Mouse (Mus musculus): ENCODE measurements around the gene Sfxn5.

Gene Sfxn5

GRCm38 (mm10) chr6:85333000-85333669 is at the start of gene Sfxn5:
TSS of gene Sfxn5 (minus strand) at chr6:85333422.
- peak; percentile 100 for DNase-seq

- DNase-seq: no peak
Measured at GRCm38 (mm10) chr6:85382791-85383190, 49.6 kb upstream of the Sfxn5 start.

- DNase-seq: peak; percentile 93
Measured at GRCm38 (mm10) chr6:85381648-85382020, 48.4 kb upstream of the Sfxn5 start.

DNA sequence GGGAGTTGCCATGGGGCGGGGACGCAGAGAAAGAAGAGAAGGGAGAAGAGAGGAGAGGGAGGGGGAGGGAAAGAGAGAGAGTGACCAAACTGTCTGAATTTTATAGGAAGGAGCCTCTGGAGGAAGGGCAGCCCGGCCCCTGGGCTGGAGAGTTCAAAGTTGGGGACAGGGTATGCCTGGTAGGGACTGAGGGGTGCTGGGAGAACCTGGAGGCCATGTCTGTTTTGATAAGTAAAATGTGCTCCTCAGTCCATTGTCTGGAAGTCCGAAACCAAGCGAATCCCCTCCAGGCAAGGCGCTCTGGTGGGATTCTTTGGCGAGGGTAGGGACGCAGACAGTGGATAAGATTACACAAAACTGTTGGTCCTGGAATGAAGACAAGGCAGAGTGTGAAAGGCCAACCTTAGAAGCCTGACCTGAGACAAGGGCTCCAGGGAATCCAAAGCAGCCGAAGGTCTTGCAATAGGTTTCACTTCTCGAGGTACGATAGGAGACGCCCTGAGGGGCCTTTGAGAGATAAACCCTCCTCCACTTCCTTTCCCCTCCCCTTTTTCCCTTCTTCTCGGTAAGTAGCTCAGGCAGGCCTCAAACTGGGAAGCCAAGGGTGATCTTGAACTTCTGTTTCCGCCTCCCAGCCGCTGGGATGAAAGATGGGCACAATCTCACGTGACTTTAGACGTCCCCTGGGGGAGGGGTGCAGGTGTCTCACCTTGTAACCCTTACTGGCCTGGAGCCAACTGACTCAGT is 47.9 kb upstream of the Sfxn5 start:
- no peak for DNase-seq

GRCm38 (mm10) chr6:85380201-85380900 is 47.1 kb upstream of the Sfxn5 start:
- peak; percentile 98 for DNase-seq

DNA sequence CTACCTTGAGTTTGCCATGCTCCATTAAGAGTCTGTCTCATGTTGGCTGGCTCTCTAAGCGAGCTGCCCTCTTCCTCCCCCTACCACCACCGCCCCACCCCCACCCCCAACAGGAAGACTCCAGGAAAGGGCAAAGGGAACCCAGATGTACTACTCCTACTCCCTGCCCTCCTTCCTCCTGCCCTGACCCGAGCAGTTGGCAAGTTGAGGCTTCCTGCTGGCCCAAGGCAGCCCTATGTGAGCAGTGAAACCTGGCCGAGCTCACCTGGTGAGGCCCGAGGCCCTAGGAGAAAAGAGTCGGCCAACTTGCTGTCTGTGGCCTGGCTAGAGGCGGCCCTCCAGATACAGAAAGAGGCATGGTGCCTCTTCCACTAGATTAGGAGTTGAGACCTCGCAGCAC is 45.4 kb upstream of the Sfxn5 start:
- peak; percentile 92 for DNase-seq

DNA sequence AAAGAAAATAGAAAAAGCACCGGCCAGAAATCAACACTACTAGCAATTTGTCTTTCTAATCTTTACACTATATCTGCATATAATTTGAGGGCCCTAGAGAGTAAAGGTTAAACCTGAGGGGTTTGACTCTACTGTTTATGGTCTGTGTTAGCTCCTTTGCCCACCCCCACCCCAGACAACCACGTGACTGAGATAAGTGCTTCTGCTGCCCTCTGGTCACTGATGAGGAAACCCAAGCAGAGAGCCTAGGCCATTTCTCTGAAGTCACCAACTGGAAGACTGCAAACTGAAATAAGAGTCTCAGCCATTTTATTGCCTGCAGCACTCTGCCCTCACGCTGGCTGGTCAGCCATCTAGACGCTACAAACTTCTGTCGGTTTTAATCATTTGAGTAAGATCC is 44.7 kb upstream of the Sfxn5 start:
- DNase-seq: no peak

GRCm38 (mm10) chr6:85377066-85377734 is 44.0 kb upstream of the Sfxn5 start:
- DNase-seq: peak; percentile 94

DNA sequence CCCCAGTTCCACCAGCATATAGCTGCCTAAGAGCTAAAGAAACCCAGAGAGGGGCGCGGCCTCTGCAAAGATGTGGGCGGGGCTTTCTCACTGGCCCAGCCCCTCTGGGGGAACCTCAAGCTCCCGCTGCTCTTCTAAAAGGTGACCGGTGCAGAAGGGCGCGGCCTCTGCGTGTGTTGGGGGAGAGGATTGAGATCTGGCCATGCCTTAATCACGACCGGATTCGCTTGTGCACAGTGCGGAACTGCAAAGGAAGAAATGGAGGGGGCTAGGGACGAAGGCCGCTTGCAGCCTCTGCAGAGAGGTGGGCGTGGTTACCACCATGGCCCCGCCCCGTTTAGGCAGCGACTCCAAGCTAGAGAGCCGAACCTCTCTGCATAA is 41.5 kb upstream of the Sfxn5 start:
- DNase-seq: peak; percentile 100

DNA sequence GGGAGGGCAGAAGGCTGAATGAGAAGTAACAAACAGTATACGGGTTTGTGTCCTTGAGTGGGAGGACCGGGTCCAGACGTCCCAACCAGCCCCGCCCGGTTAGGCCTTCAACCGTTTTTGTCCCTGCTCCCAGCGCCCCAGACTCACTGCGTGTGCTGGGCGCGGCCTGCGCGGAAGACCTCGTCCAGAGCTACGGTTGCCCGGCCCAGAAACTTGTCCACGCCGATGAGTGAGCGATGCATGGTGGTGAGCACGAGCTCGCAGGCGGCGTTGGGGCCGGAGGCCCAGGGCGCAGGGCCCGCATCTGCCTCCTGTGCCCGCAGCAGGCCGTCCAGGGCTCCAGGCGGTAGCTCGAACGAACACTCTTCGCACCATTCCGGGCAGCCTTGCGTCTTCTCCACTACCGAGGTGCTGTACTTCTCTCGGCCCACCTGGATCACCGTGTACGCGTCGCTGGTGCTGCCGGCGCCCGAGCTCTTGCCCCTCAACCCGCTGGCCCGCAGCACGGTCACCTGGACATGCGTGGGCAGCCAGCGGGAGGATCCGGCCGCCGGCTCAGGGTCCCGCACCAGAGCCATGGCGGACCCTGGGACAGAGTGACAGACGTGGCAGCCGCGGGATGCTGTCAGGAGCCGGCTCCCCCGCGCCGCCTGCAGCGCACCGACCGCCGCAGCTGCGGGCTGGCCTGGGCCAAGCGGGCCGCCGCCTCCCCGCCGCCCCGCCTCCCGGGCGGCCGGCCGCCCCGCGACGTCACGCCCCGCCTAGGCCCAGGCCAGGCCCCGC is 40.9 kb upstream of the Sfxn5 start, which contains the start of gene Rab11fip5:
Gene Rab11fip5 (minus strand): TSS at position 684 of the 783 bp plus-strand sequence.
- DNase-seq: peak; percentile 96

- DNase-seq: peak; percentile 90
Measured at GRCm38 (mm10) chr6:85373066-85373860, 40.0 kb upstream of the Sfxn5 start.

DNA sequence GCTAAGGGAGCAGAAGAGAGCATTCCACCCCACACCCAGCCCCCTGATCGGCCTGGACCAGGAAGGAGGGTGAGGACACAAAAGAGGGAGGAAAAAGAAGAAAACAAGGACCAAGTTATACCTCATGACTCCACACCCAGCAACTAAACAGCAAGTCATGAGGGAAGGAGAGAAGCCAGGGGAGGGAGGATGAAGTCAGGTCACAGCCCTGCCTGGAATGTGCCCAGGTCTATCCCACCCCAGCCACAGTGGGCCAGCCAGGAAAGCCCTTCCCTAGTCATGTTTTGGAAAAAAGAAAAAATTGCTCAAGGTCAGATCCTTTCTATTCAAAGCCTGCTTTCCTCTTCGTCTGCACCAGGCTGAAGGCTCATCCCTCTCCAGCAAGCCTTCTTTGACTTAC is 39.3 kb upstream of the Sfxn5 start:
- peak; percentile 96 for DNase-seq

- DNase-seq: peak; percentile 96
Measured at GRCm38 (mm10) chr6:85371859-85372405, 38.7 kb upstream of the Sfxn5 start.

DNA sequence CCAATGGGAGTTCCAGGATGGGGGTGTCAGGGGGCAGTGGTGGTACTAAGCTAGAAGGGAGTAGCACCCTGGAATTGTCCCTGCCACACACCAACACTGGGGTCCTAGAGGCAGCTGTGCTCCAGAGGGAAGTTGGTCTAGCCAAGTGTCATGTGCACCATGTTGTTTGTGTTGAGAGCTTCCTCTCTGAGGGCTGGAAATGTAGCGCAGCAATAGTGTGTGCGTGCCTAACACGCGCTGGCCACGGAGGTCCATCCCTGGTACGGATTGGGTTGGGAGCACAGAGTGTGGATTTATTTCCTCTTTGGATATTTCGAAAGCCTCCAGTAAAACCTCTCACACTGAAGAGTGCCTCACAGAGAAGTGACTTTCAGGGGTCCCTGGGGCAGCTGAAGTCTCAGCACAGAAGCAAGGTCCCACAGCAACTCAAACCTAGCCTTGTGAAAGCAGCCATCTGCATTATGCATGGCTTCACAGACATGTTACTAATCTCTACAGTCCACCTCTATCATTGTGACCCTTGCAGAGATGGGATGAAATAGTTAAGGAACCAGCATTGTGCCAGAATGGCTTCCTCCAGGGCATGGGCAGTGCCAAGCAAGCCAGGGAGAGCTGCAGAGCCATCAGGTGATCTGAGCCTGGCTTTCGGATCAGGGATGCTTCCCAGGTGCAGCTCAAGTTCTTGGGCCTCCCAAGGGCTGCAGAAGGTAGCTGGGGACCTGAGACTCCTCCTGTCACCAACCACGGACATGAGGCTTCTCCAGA is 37.6 kb upstream of the Sfxn5 start:
- peak; percentile 98 for DNase-seq

- no peak for DNase-seq
Measured at GRCm38 (mm10) chr6:85370041-85370440, 36.8 kb upstream of the Sfxn5 start.

GRCm38 (mm10) chr6:85369181-85369860 is 36.1 kb upstream of the Sfxn5 start:
- DNase-seq: peak; percentile 99

DNA sequence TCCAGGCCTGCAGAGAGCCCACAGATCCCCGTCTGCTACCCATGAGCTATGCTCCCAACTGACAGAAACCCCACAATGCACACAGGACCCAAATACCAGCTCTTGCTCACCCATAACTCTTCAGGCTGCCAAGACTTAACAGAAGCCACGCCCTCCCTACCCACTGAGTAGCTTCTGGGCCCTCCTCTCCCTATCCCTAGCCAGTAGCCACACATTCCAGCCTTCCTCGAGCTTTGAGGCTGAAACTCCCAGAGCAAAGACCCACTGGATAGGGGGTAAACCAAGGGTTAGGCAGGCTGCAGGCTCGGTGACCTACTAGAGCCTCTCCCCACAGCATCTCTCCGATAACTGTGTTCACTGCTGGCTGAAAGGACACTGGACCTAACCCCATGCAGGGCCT is 35.5 kb upstream of the Sfxn5 start:
- peak; percentile 96 for DNase-seq

- DNase-seq: no peak
Measured at GRCm38 (mm10) chr6:85368166-85368565, 34.9 kb upstream of the Sfxn5 start.

DNA sequence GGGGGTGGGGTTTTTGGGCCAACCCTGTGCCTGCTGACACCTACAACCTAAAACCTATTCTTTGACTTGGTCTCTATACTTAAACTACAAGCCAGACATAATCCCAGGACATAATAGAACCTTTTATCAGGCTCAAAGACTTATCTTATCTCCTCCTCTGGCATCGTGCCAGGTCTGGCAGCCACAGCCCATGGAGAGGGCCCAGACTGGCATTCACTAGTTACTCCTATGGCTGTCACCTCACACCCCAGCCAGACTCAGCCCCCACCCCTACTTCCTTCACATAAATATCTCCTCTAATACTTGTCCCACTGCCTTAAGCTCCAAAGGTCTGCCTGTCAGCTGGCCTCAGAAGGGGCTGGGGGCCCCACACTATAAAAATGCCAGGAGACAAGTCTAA is 33.2 kb upstream of the Sfxn5 start:
- DNase-seq: peak; percentile 92

GRCm38 (mm10) chr6:85364439-85364838 is 31.2 kb upstream of the Sfxn5 start:
- no peak for DNase-seq
